Mouse (Mus musculus) CH12.LX (cell line): Measurements from ENCODE around the gene Lmntd2. TPM values are rescaled to one million over a fixed set of nuclear protein-coding genes. Genes with fewer than 3 reads are reported as not detected.

ENCODE experiments used
- DNase-seq: peaks from one replicate; pipeline ENCODE4 v3.0.0-alpha.2; 2013; ENCODE audit errors: extremely low read depth
- H3K27ac ChIP-seq: 2 replicates; pipeline ENCODE4 v1.5.1; 2012; ENCODE audit warnings: low read depth, mild to moderate bottlenecking, control low read depth, moderate library complexity; ENCODE audit not compliant: insufficient read depth
- H3K27me3 ChIP-seq: replicated peaks from 2 replicates; pipeline ENCODE3; 2012; ENCODE audit warnings: inconsistent platforms
- H3K36me3 ChIP-seq, 2 experiments: replicated peaks in 1 of 2; 2 replicates each; pipeline versions ENCODE3 to v1.6.1; 2012; ENCODE audit warnings: inconsistent platforms in 1 of 2, low read length in 1 of 2, mild to moderate bottlenecking in 1 of 2, mixed read lengths in 1 of 2, moderate library complexity in 1 of 2; ENCODE audit not compliant: control insufficient read depth in 1 of 2, insufficient read depth in 1 of 2
- H3K4me1 ChIP-seq, 2 experiments: 2 replicates each; pipeline ENCODE4 v1.6.1; 2012; ENCODE audit warnings: inconsistent platforms in 1 of 2, moderate library complexity in 1 of 2; ENCODE audit not compliant: insufficient read depth in 2 of 2, control insufficient read depth in 1 of 2
- H3K4me2 ChIP-seq: 2 replicates; pipeline ENCODE4 v1.6.1; 2012; ENCODE audit warnings: low read depth, mild to moderate bottlenecking, control low read depth; ENCODE audit not compliant: poor library complexity, insufficient read depth, severe bottlenecking
- H3K4me3 ChIP-seq, 3 experiments: fragments of 150-350 bp in 1 of 3; sonication (generic) in 1 of 3; replicated peaks in 1 of 3; 2 replicates each; pipeline versions ENCODE3 to v1.5.1; 2011 to 2012; ENCODE audit warnings: low read depth in 2 of 3, low read length in 2 of 3, mild to moderate bottlenecking in 2 of 3, moderate library complexity in 2 of 3, control low read depth in 1 of 3, improper control_type of control experiment in 1 of 3, inconsistent platforms in 1 of 3, mixed read lengths in 1 of 3; ENCODE audit not compliant: poor library complexity in 1 of 3
- H3K79me2 ChIP-seq: replicated peaks from 2 replicates; pipeline ENCODE4 v1.6.1; 2012; ENCODE audit warnings: mild to moderate bottlenecking, moderate library complexity; ENCODE audit not compliant: control insufficient read depth, poor library complexity, insufficient read depth, severe bottlenecking; ENCODE audit errors: extremely low read depth
- H3K9ac ChIP-seq: 2 replicates; pipeline ENCODE4 v1.6.1; 2012; ENCODE audit warnings: low read depth, mild to moderate bottlenecking, control low read depth, moderate library complexity; ENCODE audit not compliant: insufficient read depth
- H3K9me3 ChIP-seq: replicated peaks from 2 replicates; pipeline ENCODE3; 2012; ENCODE audit warnings: low read length, inconsistent platforms, mixed read lengths
- CHD1 ChIP-seq: IDR thresholded peaks from 2 replicates; pipeline ENCODE4 v1.6.1; 2012; ENCODE audit warnings: low read depth, low read length, improper control_type of control experiment, inconsistent platforms
- ELF1 ChIP-seq: IDR thresholded peaks from 2 replicates; pipeline ENCODE4 v1.6.1; 2014; ENCODE audit warnings: low read depth, mild to moderate bottlenecking, inconsistent platforms, low read length, improper control_type of control experiment
- HCFC1 ChIP-seq: IDR thresholded peaks from 2 replicates; pipeline ENCODE4 v1.6.1; 2012; ENCODE audit warnings: low read depth, mild to moderate bottlenecking, inconsistent platforms, low read length, improper control_type of control experiment
- IRF4 ChIP-seq: IDR thresholded peaks from 2 replicates; pipeline ENCODE4 v1.6.1; 2014; ENCODE audit warnings: low read depth, mild to moderate bottlenecking, inconsistent platforms, low read length, improper control_type of control experiment
- JUN ChIP-seq: IDR thresholded peaks from 2 replicates; pipeline ENCODE4 v1.6.1; 2011; ENCODE audit warnings: low read depth, mild to moderate bottlenecking, low read length, improper control_type of control experiment, moderate library complexity; ENCODE audit not compliant: insufficient read depth
- KAT2A ChIP-seq: IDR thresholded peaks from 2 replicates; pipeline ENCODE4 v1.6.1; 2012; ENCODE audit warnings: low read length, improper control_type of control experiment, inconsistent platforms; ENCODE audit not compliant: insufficient replicate concordance
- MAZ ChIP-seq: IDR thresholded peaks from 2 replicates; pipeline ENCODE4 v1.6.1; 2012; ENCODE audit warnings: low read depth, mild to moderate bottlenecking, inconsistent platforms, low read length, improper control_type of control experiment, moderate library complexity
- MEF2A ChIP-seq: IDR thresholded peaks from 2 replicates; pipeline ENCODE4 v1.6.1; 2014; ENCODE audit warnings: low read depth, mild to moderate bottlenecking, inconsistent platforms, low read length, improper control_type of control experiment, borderline replicate concordance
- MXI1 ChIP-seq: IDR thresholded peaks from 2 replicates; pipeline ENCODE4 v1.6.1; 2011; ENCODE audit warnings: mild to moderate bottlenecking, low read depth, low read length, improper control_type of control experiment
- PAX5 ChIP-seq: IDR thresholded peaks from 2 replicates; pipeline ENCODE4 v1.6.1; 2012; ENCODE audit warnings: low read length, inconsistent platforms, mixed read lengths
- POLR2AphosphoS2 ChIP-seq: IDR thresholded peaks from 2 replicates; pipeline ENCODE4 v1.6.1; 2011; ENCODE audit warnings: low read depth, low read length, improper control_type of control experiment
- SIN3A ChIP-seq: IDR thresholded peaks from 2 replicates; pipeline ENCODE4 v1.6.1; 2012; ENCODE audit warnings: low read length, improper control_type of control experiment, inconsistent platforms
- TCF12 ChIP-seq: IDR thresholded peaks from 2 replicates; pipeline ENCODE4 v1.6.1; 2014; ENCODE audit warnings: low read depth, mild to moderate bottlenecking, inconsistent platforms, low read length, improper control_type of control experiment
- USF1 ChIP-seq: IDR thresholded peaks from 2 replicates; pipeline ENCODE4 v1.6.1; 2014; ENCODE audit warnings: low read depth, mild to moderate bottlenecking, inconsistent platforms, low read length, improper control_type of control experiment
- ZC3H11A ChIP-seq: IDR thresholded peaks from 2 replicates; pipeline ENCODE4 v1.6.1; 2012; ENCODE audit warnings: low read depth, mild to moderate bottlenecking, inconsistent platforms, low read length, improper control_type of control experiment
- ZNF384 ChIP-seq: IDR thresholded peaks from 2 replicates; pipeline ENCODE4 v1.6.1; 2012; ENCODE audit warnings: low read depth, low read length, improper control_type of control experiment, inconsistent platforms
- dilution Hi-C: fragments of 300-500 bp; cut with MboI; formaldehyde crosslinking; loops from 2 replicates; pipeline ENCODE4 v1.14.3; 2020; ENCODE audit warnings: low sequenced_read_pairs; ENCODE audit not compliant: extremely low pct_unique_long_range_greater_than_20kb, extremely low pct_ligation_motif_present
- in situ Hi-C: fragments of 300-500 bp; cut with MboI; formaldehyde crosslinking; loops from 3 replicates; pipeline ENCODE4 v1.14.3; 2019; ENCODE audit warnings: low sequenced_read_pairs, low pct_ligation_motif_present, low pct_unique_long_range_greater_than_20kb, mixed read lengths
- polyA plus RNA-seq: library from polyadenylated mRNA; unstranded; fragments of >175 nt; gene quantifications from 2 replicates; pipeline ENCODE4 v1.2.1, GENCODE M21; 2012; ENCODE audit warnings: low read depth; ENCODE audit not compliant: insufficient read length
- total RNA-seq, 2 experiments: library from RNA; depleted of rRNA; stranded (reverse); fragments of 300-350 nt in 1 of 2; fragments of >200 nt in 1 of 2; gene quantifications; 2 replicates each; pipeline ENCODE4 v1.2.3; 2012 to 2014

The Lmntd2 gene
- total and polyA plus RNA-seq, 3 experiments = 0.89 to 1.1 (median 0.97) TPM

DNA sequence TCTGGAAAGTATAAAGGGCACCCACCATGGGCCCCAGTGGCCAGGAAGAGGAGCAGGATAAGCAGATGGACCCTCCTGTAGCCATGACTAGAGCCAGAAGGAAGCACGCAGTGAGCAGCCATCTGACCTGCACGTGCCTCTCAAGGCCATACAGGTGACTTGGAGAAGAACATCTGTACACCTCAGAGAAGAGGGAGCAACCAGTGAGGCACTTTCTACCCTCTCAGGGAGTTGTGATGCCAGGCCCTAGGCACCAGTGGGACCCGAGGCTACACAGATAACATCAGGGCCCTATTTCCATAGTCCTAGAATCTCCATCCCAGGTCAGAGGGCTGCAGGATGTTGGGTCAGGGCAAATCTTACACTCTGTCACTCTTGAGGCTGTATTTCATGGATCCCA, 23.7 kb downstream of the Lmntd2 start:
- peaks cover 6 to 15% of the 10 kb centered on the region in 2 experiments for H3K4me1 ChIP-seq
- no peak overlapping the region for H3K27ac ChIP-seq
- in situ Hi-C loops = no loop called here

DNA sequence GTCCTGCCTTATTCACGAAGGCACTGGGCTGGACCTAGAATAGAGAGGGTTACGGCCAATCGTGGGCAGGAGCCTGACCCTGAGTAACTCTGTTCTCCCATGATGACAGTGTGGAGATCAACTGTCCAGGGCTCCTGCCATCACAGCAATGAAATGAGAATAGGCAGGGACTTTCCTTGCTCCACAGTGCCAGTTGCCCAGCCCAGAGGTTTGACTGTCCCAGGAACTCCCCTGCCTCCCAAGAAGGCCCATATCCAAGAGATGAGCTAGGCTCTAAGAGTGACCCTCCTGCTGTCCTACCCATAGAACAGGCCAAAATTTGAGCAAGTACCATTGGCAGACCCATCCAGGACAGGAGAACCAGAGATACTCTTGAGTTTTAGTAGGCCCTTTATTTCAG, 25.1 kb downstream of the Lmntd2 start:
- Histone ChIP-seq H3K4me3 (no peak overlapping the region), H3K9ac (no peak overlapping the region), H3K4me1 (peaks cover 3 to 12% of the 10 kb centered on the region in 2 experiments), H3K27me3 (no peaks in the 10 kb centered on the region), H3K79me2 (no peaks in the 10 kb centered on the region), H3K9me3 (no peaks in the 10 kb centered on the region), H3K27ac (no peak overlapping the region)
- dilution Hi-C loops = no loop called here
- no peak for DNase-seq
- TF ChIP-seq CHD1 (no peak), PAX5 (no peak), MXI1 (no peak), ZNF384 (no peak), KAT2A (no peak)
- TF ChIP-seq, all 38 proteins: peak for 0
- Histone ChIP-seq H3K4me2 (no peak overlapping the region), H3K36me3 (peaks cover 31 to 42% of the 10 kb centered on the region in 2 experiments)
- in situ Hi-C loops = no loop called here

More for the DNA sequence above, 23.7 kb downstream of the Lmntd2 start:
- no peak for TF ChIP-seq TCF12
- TF ChIP-seq ELF1 = no peak
- no peak for TF ChIP-seq ZNF384
- TF ChIP-seq MAZ = no peak
- TF ChIP-seq IRF4 = no peak
- TF ChIP-seq JUN = no peak
- Histone ChIP-seq H3K4me3 (no peak overlapping the region), H3K36me3 (peaks cover 31 to 42% of the 10 kb centered on the region in 2 experiments), H3K9me3 (no peaks in the 10 kb centered on the region), H3K9ac (no peak overlapping the region), H3K4me2 (no peak overlapping the region), H3K79me2 (no peaks in the 10 kb centered on the region), H3K27me3 (no peaks in the 10 kb centered on the region)
- DNase-seq = no peak
- dilution Hi-C loops = no loop called here

DNA sequence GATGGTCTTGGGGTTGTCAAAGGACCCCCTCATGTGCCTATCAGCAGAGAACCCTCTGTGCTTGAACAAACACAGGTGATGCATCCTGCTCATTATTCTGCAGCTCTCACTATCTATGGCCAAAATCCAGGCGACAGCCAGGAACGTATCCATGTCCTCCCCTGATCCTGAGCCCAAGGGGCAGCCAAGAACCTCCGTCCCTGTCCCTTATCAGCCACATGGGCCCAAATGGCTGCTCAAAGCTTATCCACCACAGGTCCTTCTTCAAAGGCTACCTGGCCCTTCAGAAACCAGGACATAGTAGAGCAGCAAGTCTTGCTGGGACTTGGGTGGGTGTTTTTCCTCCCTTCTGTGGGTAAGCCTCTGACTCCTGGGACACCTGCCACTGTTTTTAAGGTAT, 25.7 kb downstream of the Lmntd2 start:
- H3K27ac ChIP-seq = no peak overlapping the region

More for the DNA sequence above, 25.7 kb downstream of the Lmntd2 start:
- H3K4me3 ChIP-seq = no peak overlapping the region
- H3K79me2 ChIP-seq = no peaks in the 10 kb centered on the region
- in situ Hi-C loops = no loop called here
- H3K4me1 ChIP-seq = peaks cover 3 to 12% of the 10 kb centered on the region in 2 experiments
- no peak overlapping the region for H3K4me2 ChIP-seq
- peaks cover 31 to 42% of the 10 kb centered on the region in 2 experiments for H3K36me3 ChIP-seq
- no peaks in the 10 kb centered on the region for H3K27me3 ChIP-seq
- H3K9me3 ChIP-seq = no peaks in the 10 kb centered on the region
- TF ChIP-seq ZC3H11A (no peak), HCFC1 (no peak), USF1 (no peak), MEF2A (no peak), SIN3A (no peak), PAX5 (no peak), POLR2AphosphoS2 (0 out of 2 replicates have a peak, but pooled peaks have one; percentile 27)
- dilution Hi-C loops = no loop called here
- no peak overlapping the region for H3K9ac ChIP-seq
- no peak for DNase-seq
